Mouse (Mus musculus): ENCODE data around the gene Vmn1r54.

- no peak for TF ChIP-seq EP300 (IDR thresholded peaks at IDR 0.05; ENCODE audit: insufficient read depth, low read depth, low read length)
- TF ChIP-seq POLR2A (IDR thresholded peaks at IDR 0.05; ENCODE audit: insufficient read depth, low read depth, low read length): no peak
- TF ChIP-seq CTCF (IDR thresholded peaks at IDR 0.05): no peak
Measured at GRCm38 (mm10) chr6:90244019-90244418, 2.1 kb upstream of the Vmn1r54 start.

All from heart, adult 2 months (tissue).